Comparison of ENCODE assay signal across 27 mouse cellular contexts in the genomic region with DNA sequence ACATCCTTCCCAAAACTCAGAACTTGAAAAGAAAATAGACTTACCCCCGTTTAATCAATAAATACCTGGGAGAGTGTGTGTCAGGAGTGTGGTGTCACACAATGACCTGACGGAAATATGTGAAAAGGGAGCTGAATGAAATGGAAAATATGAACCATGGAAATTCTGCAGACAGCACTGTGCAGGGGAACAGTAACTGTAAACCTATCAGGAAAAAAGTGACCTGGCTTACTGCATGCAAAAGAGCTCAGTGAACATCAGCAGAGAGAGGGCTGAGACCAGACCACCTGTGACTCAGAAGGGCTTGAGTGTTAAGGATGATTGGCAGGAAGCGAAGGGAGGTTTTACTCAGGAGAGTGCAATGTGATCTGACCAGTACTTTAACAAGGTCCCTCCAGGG.
"Had no signal": no experiment of that assay in that cellular context is flagged by ENCODE, and none has a peak within 500 bp of the region (broad histone marks: within the 10 kb centered on the region; RNA-seq: fewer than 3 reads in every experiment).

No protein-coding gene starts in this region.

- H3K27me3 ChIP-seq: embryonic facial prominence, embryonic 12.5 days; embryonic facial prominence, embryonic 13.5 days; embryonic facial prominence, embryonic 15.5 days; forebrain, embryonic 12.5 days; forebrain, embryonic 13.5 days; forebrain, embryonic 15.5 days had no signal

- ATAC-seq: forebrain, embryonic 13.5 days; forebrain, embryonic 14.5 days; forebrain, embryonic 15.5 days; forebrain, embryonic 16.5 days; forebrain, postnatal 0 days had no signal

- H3K4me3 ChIP-seq: embryonic facial prominence, embryonic 10.5 days; embryonic facial prominence, embryonic 12.5 days; embryonic facial prominence, embryonic 13.5 days; embryonic facial prominence, embryonic 15.5 days; erythroblast, embryonic 14.5 days; forebrain, embryonic 10.5 days; forebrain, embryonic 12.5 days; forebrain, embryonic 13.5 days; forebrain, embryonic 15.5 days; gastrocnemius, adult 2 months; heart, adult 2 months; heart, embryonic 10.5 days had no signal

- H3K4me1 ChIP-seq: embryonic facial prominence, embryonic 10.5 days; embryonic facial prominence, embryonic 12.5 days; embryonic facial prominence, embryonic 13.5 days; embryonic facial prominence, embryonic 15.5 days; forebrain, embryonic 10.5 days; forebrain, embryonic 12.5 days; forebrain, embryonic 13.5 days; forebrain, embryonic 15.5 days; heart, embryonic 10.5 days had no signal

- H3K9ac ChIP-seq: embryonic facial prominence, embryonic 12.5 days; embryonic facial prominence, embryonic 13.5 days; embryonic facial prominence, embryonic 15.5 days; forebrain, embryonic 12.5 days; forebrain, embryonic 13.5 days; forebrain, embryonic 15.5 days; forebrain, postnatal 0 days had no signal

- DNase-seq: cerebellum, adult 9-10 months; cerebellum, adult 9-11 months; cerebellum, postnatal 10 days; cerebellum, postnatal 14 days; cerebellum, postnatal 25 days; cerebellum, postnatal 36 days; embryo, embryonic 11 days; forebrain, postnatal 0 days; gastrocnemius, adult 2 months; gastrocnemius, postnatal 10 days; gastrocnemius, postnatal 14 days; gastrocnemius, postnatal 36 days; heart, adult 11 months; heart, adult 18-20 months; heart, adult 2 months had no signal

- H3K27ac ChIP-seq: embryonic facial prominence, embryonic 10.5 days; embryonic facial prominence, embryonic 12.5 days; embryonic facial prominence, embryonic 13.5 days; embryonic facial prominence, embryonic 15.5 days; forebrain, embryonic 10.5 days; forebrain, embryonic 12.5 days; forebrain, embryonic 13.5 days; forebrain, embryonic 15.5 days; gastrocnemius, adult 2 months; heart, adult 2 months; heart, embryonic 10.5 days had no signal

- H3K4me2 ChIP-seq: embryonic facial prominence, embryonic 12.5 days; embryonic facial prominence, embryonic 13.5 days; embryonic facial prominence, embryonic 15.5 days; forebrain, embryonic 12.5 days; forebrain, embryonic 13.5 days; forebrain, embryonic 15.5 days had no signal

- H3K9me3 ChIP-seq: embryonic facial prominence, embryonic 10.5 days; embryonic facial prominence, embryonic 12.5 days; embryonic facial prominence, embryonic 13.5 days; embryonic facial prominence, embryonic 15.5 days; forebrain, embryonic 10.5 days; forebrain, embryonic 12.5 days; forebrain, embryonic 13.5 days; forebrain, embryonic 15.5 days; heart, embryonic 10.5 days had no signal
